Mouse (Mus musculus) cerebellum, adult 2 months (tissue): ENCODE data around the gene Vamp3.

Experiments used
- CTCF ChIP-seq: fragments of 200-500 bp; IDR thresholded peaks from 2 replicates; pipeline ENCODE4 v1.5.1; 2011; ENCODE audit warnings: low read depth, mild to moderate bottlenecking, control low read depth, low read length, moderate library complexity, borderline replicate concordance; ENCODE audit not compliant: insufficient read depth
- POLR2A ChIP-seq: fragments of 200-500 bp; IDR thresholded peaks from 2 replicates; pipeline ENCODE4 v1.6.1; 2011; ENCODE audit warnings: low read length, control low read depth, borderline replicate concordance; ENCODE audit not compliant: insufficient read depth

- no peak for TF ChIP-seq CTCF
- TF ChIP-seq POLR2A = no peak
Observed at GRCm38 (mm10) chr4:151097104-151097438, 39.3 kb upstream of the Vamp3 start.
